Mouse (Mus musculus): Measurements from ENCODE around the gene Pfkfb3.
A peak's percentile ranks its signal among the peaks of the same experiment; 100 is the strongest.

DNA sequence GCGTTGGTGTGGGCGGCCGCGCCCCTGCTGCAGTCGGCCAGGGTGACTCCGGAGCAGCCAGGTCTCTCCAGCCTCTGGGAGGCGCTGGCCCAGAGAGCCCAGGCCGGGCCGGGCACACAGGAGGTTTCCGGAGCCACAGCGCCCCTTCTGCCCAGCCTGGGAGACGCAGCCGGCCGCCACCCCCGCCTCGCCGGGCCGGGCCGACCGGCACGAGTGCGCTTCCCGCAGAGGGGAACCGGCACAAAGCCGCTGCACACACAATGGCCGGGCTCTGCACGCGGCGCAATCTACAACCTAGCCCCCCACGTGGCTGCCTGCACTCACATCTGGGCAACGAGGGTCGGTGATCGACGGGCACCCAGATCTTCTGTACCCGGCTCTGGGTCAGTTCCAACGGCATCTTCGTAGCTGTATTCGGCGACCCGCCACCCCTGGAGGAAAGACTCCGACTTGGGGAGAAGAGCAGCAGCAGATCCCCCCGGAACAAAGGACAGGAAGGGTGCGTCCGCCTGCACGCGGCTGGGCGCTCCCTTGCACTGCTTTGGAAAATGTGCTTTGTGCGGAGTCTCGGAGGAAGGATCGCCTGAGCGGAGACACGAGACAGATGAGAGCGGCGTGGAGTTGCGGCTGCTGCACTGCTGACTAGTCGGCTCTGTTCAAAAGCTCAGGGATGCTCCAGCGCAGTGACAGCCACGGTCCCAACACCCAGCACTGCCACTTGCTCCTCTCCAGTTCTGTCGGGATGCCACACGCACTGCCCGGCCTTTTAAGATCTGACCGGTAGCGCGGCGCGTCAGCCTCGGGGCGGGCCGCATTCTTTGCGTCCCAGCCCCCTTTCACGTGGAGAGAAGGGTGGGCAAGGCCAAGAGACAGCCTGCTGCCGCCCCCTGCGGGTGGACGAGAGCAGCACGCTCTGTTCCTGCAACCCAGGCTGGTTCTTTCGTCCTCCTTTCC is 52.3 kb downstream of the Pfkfb3 start:
- peak; percentile 87 for TF ChIP-seq CTCF (IDR thresholded peaks at IDR 0.05; ENCODE audit: low read depth)
- TF ChIP-seq EP300 (IDR thresholded peaks at IDR 0.05; ENCODE audit: low read depth) = no peak
